Mouse (Mus musculus) bone marrow macrophage, adult 2 months (primary cell): ENCODE data around the gene Cd44. TPM values are rescaled to one million over a fixed set of nuclear protein-coding genes. Genes with fewer than 3 reads are reported as not detected.

Experiments
- H3K27ac ChIP-seq: 2 replicates; pipeline ENCODE4 v1.5.1; 2012; ENCODE audit warnings: low read depth, low read length; ENCODE audit not compliant: insufficient read depth
- H3K4me1 ChIP-seq: 2 replicates; pipeline ENCODE4 v1.6.1; 2012; ENCODE audit warnings: low read length; ENCODE audit not compliant: control insufficient read depth, insufficient read depth
- H3K4me3 ChIP-seq: 2 replicates; pipeline ENCODE4 v1.5.1; 2012; ENCODE audit warnings: mild to moderate bottlenecking, low read length, moderate library complexity; ENCODE audit not compliant: insufficient read depth
- CTCF ChIP-seq: IDR thresholded peaks from 2 replicates; pipeline ENCODE4 v1.5.1; 2012; ENCODE audit warnings: low read depth, mild to moderate bottlenecking, low read length, moderate library complexity
- POLR2A ChIP-seq: IDR thresholded peaks from 2 replicates; pipeline ENCODE4 v1.6.1; 2012; ENCODE audit warnings: mild to moderate bottlenecking, low read depth, low read length, borderline replicate concordance
- polyA plus RNA-seq: library from polyadenylated mRNA; stranded (reverse); fragments of >200 nt; gene quantifications from 2 replicates; pipeline ENCODE4 v1.2.4, GENCODE M21; 2012; ENCODE audit not compliant: missing spikeins, insufficient read depth, insufficient read length

Cd44 gene
- polyA plus RNA-seq, 1 experiment: 156 TPM

GRCm38 (mm10) chr2:102775561-102775960 lies 125.9 kb downstream of the Cd44 start:
- H3K4me3 ChIP-seq: no peak overlapping the region

GRCm38 (mm10) chr2:102774700-102775099 lies 126.8 kb downstream of the Cd44 start:
- no peak overlapping the region for H3K4me3 ChIP-seq
- H3K4me1 ChIP-seq: peaks cover 9% of the 10 kb centered on the region
- no peak for TF ChIP-seq POLR2A
- H3K27ac ChIP-seq: no peak overlapping the region

More at GRCm38 (mm10) chr2:102775561-102775960, 125.9 kb downstream of the Cd44 start:
- Histone ChIP-seq H3K4me1 (peaks cover 9% of the 10 kb centered on the region), H3K27ac (no peak overlapping the region)
- TF ChIP-seq CTCF: no peak
- TF ChIP-seq POLR2A: no peak

GRCm38 (mm10) chr2:102772276-102772675 lies 129.2 kb downstream of the Cd44 start:
- H3K27ac ChIP-seq: no peak overlapping the region
- TF ChIP-seq CTCF (no peak), POLR2A (no peak)
- H3K4me3 ChIP-seq: no peak overlapping the region
- peaks cover 9% of the 10 kb centered on the region for H3K4me1 ChIP-seq

GRCm38 (mm10) chr2:102771304-102771703 lies 130.2 kb downstream of the Cd44 start:
- no peak overlapping the region for H3K4me3 ChIP-seq
- peaks cover 9% of the 10 kb centered on the region for H3K4me1 ChIP-seq
- no peak overlapping the region for H3K27ac ChIP-seq
- TF ChIP-seq CTCF (no peak), POLR2A (no peak)

- H3K4me3 ChIP-seq: no peak overlapping the region
- no peak for TF ChIP-seq POLR2A
- TF ChIP-seq CTCF: no peak
- no peak overlapping the region for H3K27ac ChIP-seq
- H3K4me1 ChIP-seq: peaks cover 6% of the 10 kb centered on the region
These were observed 133.2 kb downstream of the Cd44 start for GRCm38 (mm10) chr2:102768267-102768666.

GRCm38 (mm10) chr2:102764602-102765374 lies 136.7 kb downstream of the Cd44 start:
- Histone ChIP-seq H3K4me3 (no peak overlapping the region), H3K4me1 (peaks cover 19% of the 10 kb centered on the region), H3K27ac (no peak overlapping the region)
- TF ChIP-seq CTCF (no peak), POLR2A (no peak)

- H3K27ac ChIP-seq: no peak overlapping the region
- H3K4me3 ChIP-seq: no peak overlapping the region
- no peak for TF ChIP-seq CTCF
- no peak for TF ChIP-seq POLR2A
- peaks cover 23% of the 10 kb centered on the region for H3K4me1 ChIP-seq
These were observed 137.5 kb downstream of the Cd44 start for GRCm38 (mm10) chr2:102763991-102764390.

GRCm38 (mm10) chr2:102763176-102763575 lies 138.3 kb downstream of the Cd44 start:
- H3K4me1 ChIP-seq: peaks cover 26% of the 10 kb centered on the region
- H3K4me3 ChIP-seq: no peak overlapping the region
- TF ChIP-seq POLR2A: no peak
- no peak for TF ChIP-seq CTCF
- H3K27ac ChIP-seq: no peak overlapping the region

Other genes with a start within 250 kb of the Cd44 start
- gene Slc1a2, start 243.0 kb downstream of the Cd44 start, polyA plus RNA-seq: 5.7 TPM in 1 of 2 replicates, not detected in the other
- 9.8 and 12.2 TPM in 2 replicates for gene Pdhx, start 171.8 kb upstream of the Cd44 start, polyA plus RNA-seq
- gene Apip, start 172.0 kb upstream of the Cd44 start, polyA plus RNA-seq: 44.1 and 51.4 TPM in 2 replicates